Mouse (Mus musculus): ENCODE data around the gene Pi16. TPM values are rescaled to one million over a fixed set of nuclear protein-coding genes. Genes with fewer than 3 reads are reported as not detected.

Pi16 gene
- polyA plus RNA-seq, 1 experiment from 2014 or later = 2.0 TPM

DNA sequence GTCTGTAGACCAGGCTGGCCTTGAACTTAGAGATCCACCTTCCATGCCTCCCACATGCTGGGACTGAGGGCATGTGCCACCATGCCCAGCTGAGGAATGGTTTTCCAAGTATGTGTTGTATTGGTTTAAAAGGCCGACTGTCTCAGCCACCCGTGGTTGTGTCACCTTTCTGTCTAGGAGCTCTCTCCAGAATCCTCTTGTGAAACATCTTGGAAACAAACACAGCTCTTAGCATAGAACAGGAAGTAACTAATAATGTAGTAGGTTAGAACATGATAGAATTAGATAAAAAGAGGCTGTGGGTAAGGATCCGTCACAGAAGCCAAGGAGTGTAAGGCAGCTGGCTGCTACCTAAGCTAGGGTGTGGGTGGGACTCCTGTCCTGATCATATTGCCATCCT is 24.5 kb upstream of the Pi16 start:
- no peaks in the 10 kb centered on the region for H3K9me3 ChIP-seq
- H3K4me1 ChIP-seq = no peaks in the 10 kb centered on the region
- 87% methylated on average over 3 of the region's 3 CpGs for WGBS
- peaks cover 29% of the 10 kb centered on the region for H3K36me3 ChIP-seq
- no peak overlapping the region for H3K9ac ChIP-seq (replicated peaks)
- no peak overlapping the region for H3K4me3 ChIP-seq
- no peak overlapping the region for H3K27ac ChIP-seq (replicated peaks)
- no peak for ATAC-seq (ENCODE audit: low FRiP score, low read depth)
- H3K27me3 ChIP-seq = no peaks in the 10 kb centered on the region
- no peak overlapping the region for H3K4me2 ChIP-seq (replicated peaks)

DNA sequence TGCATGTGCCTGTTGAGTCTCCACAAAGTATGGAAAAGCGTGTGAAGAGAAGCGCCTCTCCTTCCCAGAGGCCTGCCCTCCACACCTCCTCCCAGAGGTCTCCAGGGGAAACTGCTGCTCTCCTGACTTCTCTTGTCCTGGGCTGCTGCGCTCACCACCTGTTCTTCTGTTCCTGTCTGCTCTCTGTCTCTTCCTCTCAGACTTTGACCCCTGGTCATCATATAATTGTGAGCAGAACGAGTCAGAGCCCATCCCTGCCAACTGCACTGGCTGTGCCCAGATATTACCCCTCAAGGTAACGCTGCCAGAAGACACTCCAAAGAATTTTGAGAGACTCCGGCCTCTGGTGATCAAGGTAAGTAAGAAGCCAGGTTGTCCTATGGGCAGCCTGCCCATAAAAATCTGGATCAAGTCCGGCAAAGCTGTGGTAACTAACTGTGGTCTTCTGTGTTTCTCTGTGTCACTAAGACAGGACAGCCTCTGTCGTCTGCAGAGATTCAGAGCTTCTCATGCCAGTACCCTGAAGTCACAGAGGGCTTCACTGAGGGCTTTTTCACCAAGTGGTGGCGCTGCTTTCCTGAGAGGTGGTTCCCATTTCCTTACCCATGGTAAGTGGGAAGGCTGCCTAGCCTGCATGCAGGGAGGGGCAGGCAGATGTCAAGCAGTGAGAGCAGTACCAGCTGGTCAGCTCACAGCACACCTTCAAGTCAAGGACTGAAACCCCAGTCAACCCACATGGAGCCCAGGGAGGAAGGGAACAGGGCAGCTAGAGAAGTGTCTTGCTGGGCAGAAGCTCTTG is 23.5 kb upstream of the Pi16 start:
- H3K4me2 ChIP-seq (replicated peaks) = no peak overlapping the region
- no peak for ATAC-seq (ENCODE audit: low FRiP score, low read depth)
- H3K27me3 ChIP-seq = no peaks in the 10 kb centered on the region
- H3K27ac ChIP-seq (replicated peaks) = no peak overlapping the region
- H3K36me3 ChIP-seq = peaks cover 37% of the 10 kb centered on the region
- H3K4me3 ChIP-seq = no peak overlapping the region
- H3K4me1 ChIP-seq = no peaks in the 10 kb centered on the region
- no peak overlapping the region for H3K9ac ChIP-seq (replicated peaks)
- 81% methylated on average over 9 of the region's 9 CpGs for WGBS
- no peaks in the 10 kb centered on the region for H3K9me3 ChIP-seq

DNA sequence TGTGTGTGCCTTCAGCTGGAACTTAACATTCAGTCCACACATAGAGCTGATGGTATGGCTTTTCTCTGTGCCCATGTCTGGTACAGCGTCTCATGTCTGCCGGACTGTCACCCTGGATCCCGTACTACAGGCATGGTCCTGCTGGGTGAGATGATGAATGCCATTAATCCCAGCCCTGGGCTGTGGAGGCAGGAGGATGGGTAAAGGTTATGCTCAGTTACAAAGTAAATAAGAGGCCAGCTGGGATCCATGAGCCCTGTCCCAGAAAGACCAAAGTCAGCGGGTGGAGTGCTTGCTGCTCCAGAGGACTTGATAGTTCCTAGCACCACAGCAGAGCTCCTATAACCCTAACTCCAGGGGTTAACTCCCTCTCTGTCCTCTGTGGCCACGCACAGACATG is 21.6 kb upstream of the Pi16 start:
- 73% methylated on average over 5 of the region's 5 CpGs for WGBS
- peaks cover 54% of the 10 kb centered on the region for H3K36me3 ChIP-seq
- no peak for ATAC-seq (ENCODE audit: low FRiP score, low read depth)

DNA sequence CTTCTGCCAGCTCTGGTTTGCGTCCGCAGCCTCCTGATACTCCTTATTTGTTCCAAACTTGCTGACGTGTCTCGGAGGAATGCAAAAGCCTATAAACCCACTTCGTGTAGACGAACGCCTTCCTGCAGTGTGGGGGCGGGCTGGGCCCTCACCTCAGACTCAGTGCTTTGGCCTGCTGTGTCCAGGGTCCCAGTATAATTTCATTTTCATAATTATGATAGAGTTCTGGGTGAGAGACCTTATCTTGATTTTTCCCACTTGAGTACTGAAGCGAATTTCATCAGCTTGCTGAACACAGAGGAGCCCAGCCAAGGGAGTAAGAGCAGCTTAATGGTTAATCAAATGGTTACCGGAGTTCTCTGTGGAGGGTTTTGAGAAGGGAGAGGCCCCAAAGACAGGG is 20.2 kb upstream of the Pi16 start:
- peaks cover 69% of the 10 kb centered on the region for H3K36me3 ChIP-seq
- no peak overlapping the region for H3K4me2 ChIP-seq (replicated peaks)
- no peaks in the 10 kb centered on the region for H3K9me3 ChIP-seq
- H3K27ac ChIP-seq (replicated peaks) = no peak overlapping the region
- H3K4me1 ChIP-seq = no peaks in the 10 kb centered on the region
- no peak overlapping the region for H3K4me3 ChIP-seq
- WGBS = 85% methylated on average over 10 of the region's 10 CpGs
- no peak for ATAC-seq (ENCODE audit: low FRiP score, low read depth)
- no peaks in the 10 kb centered on the region for H3K27me3 ChIP-seq
- no peak overlapping the region for H3K9ac ChIP-seq (replicated peaks)

More for the DNA sequence above, 21.6 kb upstream of the Pi16 start:
- H3K9me3 ChIP-seq = no peaks in the 10 kb centered on the region
- no peaks in the 10 kb centered on the region for H3K4me1 ChIP-seq
- no peak overlapping the region for H3K4me3 ChIP-seq
- no peak overlapping the region for H3K9ac ChIP-seq (replicated peaks)
- H3K27me3 ChIP-seq = no peaks in the 10 kb centered on the region
- H3K27ac ChIP-seq (replicated peaks) = no peak overlapping the region
- H3K4me2 ChIP-seq (replicated peaks) = no peak overlapping the region

DNA sequence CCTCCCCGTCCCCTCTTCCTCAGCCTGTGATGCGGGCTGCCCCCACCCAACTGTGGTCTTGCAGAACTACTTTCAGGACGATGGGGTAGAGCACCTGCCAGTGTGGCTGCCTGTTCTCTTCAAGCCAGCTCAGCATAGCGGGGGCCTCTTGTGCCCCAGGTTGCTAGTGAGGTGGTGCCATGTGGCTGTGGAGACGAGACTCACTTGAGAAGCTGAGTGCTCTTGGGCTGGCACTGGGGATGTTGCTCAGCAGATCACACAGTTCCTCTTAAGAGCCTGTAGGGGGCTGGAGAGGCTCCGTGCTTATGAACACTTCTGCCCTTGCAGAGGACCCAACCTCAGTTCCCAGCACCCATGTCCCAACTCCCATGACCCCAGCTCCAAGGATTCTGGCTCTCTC is 19.7 kb upstream of the Pi16 start:
- Histone ChIP-seq H3K36me3 (peaks cover 71% of the 10 kb centered on the region), H3K4me1 (0 out of 2 replicates have a peak, but pooled peaks cover under 1% of the 10 kb centered on the region), H3K4me2 (replicated peaks) (no peak overlapping the region), H3K9ac (replicated peaks) (no peak overlapping the region), H3K27ac (replicated peaks) (no peak overlapping the region), H3K27me3 (no peaks in the 10 kb centered on the region), H3K9me3 (no peaks in the 10 kb centered on the region), H3K4me3 (no peak overlapping the region)
- ATAC-seq (ENCODE audit: low FRiP score, low read depth) = no peak
- WGBS = 91% methylated on average over 6 of the region's 6 CpGs

DNA sequence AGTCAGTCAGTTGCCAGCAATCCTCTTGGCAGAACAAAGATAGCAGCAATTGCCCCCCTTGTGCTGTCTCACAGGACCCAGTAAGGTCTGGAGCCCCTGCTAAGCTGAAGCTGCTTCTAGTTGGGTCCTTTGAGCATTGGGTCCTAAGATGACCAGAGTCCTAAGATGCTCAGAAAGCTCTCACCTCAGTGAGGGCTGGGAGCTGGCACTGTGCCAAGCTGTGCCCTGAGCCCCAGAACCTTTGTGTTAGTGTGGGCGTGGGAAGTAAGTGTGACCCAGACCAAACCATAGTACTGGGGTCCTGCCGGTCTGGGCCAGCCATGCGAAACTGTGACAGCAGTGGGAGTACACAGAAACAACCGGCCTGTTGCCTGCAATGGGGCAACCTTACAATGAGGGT is 18.2 kb upstream of the Pi16 start:
- 98% methylated on average over 4 of the region's 4 CpGs for WGBS
- no peak overlapping the region for H3K4me2 ChIP-seq (replicated peaks)
- H3K4me1 ChIP-seq = peaks cover 3% of the 10 kb centered on the region
- no peak for ATAC-seq (ENCODE audit: low FRiP score, low read depth)
- no peaks in the 10 kb centered on the region for H3K9me3 ChIP-seq
- H3K27ac ChIP-seq (replicated peaks) = no peak overlapping the region
- no peak overlapping the region for H3K4me3 ChIP-seq
- no peaks in the 10 kb centered on the region for H3K27me3 ChIP-seq
- H3K9ac ChIP-seq (replicated peaks) = no peak overlapping the region
- H3K36me3 ChIP-seq = peaks cover 68% of the 10 kb centered on the region

DNA sequence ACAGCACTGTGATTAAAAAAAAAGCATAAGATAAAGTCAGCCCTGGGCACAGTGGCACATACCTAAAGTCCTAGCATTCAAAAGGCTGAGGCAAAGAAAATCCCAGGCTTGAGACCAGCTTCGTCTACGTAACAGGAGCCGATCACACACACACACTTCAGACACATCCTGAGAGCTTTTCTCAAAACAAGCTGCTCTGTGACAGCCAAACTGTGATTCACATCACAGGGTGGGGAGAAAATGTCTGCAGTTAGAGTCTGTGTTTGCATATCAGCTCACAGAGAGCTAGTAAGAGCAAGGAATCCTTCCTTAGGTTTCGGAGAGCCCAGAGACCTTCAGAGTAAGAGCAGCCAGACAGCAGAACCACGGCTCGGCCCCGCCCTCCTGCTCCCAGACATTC is 16.6 kb upstream of the Pi16 start:
- no peak for ATAC-seq (ENCODE audit: low FRiP score, low read depth)
- no peak overlapping the region for H3K4me2 ChIP-seq (replicated peaks)
- 92% methylated on average over 7 of the region's 7 CpGs for WGBS

DNA sequence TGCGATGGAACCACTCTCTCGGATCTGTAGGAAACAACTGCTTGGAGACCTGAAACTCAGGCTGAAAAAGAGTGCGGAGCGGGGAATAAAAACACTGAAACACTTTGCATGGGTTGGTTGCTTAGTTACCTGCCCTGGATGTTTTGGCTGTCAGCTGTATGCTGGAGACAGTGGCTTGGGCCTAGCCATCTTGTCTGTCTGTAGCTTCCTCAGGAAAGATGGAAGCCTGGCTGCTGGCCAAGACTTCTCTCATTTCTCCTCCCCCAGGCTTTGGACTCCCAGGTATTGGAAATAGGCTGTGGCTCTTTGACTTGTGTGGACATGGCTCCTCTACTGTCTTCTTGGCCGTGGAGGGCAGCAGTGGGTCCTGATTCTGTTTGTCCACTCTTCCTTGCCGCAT is 16.1 kb upstream of the Pi16 start:
- Histone ChIP-seq H3K36me3 (peaks cover 49% of the 10 kb centered on the region), H3K4me1 (peaks cover 13% of the 10 kb centered on the region), H3K9ac (replicated peaks) (no peak overlapping the region), H3K4me2 (replicated peaks) (no peak overlapping the region), H3K4me3 (no peak overlapping the region), H3K27ac (replicated peaks) (no peak overlapping the region), H3K27me3 (peaks cover 10% of the 10 kb centered on the region; the same call in 1 of the 2 replicates), H3K9me3 (no peaks in the 10 kb centered on the region)
- no peak for ATAC-seq (ENCODE audit: low FRiP score, low read depth)
- WGBS = 97% methylated on average over 6 of the region's 6 CpGs

More for the DNA sequence above, 16.6 kb upstream of the Pi16 start:
- no peak overlapping the region for H3K4me3 ChIP-seq
- H3K36me3 ChIP-seq = peaks cover 54% of the 10 kb centered on the region
- H3K27me3 ChIP-seq = peaks cover 5% of the 10 kb centered on the region; the same call in 1 of the 2 replicates
- peaks cover 13% of the 10 kb centered on the region for H3K4me1 ChIP-seq
- no peak overlapping the region for H3K9ac ChIP-seq (replicated peaks)
- no peaks in the 10 kb centered on the region for H3K9me3 ChIP-seq
- H3K27ac ChIP-seq (replicated peaks) = no peak overlapping the region

DNA sequence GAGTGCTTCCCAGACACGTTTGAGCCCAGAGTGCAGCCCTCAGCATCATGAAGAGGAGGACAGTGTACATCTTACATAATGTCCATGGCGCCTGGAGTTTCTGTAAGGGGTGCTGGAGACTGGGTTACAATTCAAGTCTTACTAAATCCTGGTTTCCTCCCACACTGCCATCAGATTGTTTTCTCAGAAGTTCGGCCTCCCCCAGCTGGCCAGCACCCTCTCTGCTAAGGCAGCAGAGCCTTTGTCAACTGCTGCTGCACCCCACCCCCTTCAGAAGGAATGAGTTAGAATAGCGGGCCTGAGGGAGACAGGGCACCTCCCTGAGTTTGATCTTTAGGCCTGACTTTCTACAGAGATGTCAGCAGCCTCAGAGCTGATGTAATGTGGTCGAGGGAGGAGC is 15.3 kb upstream of the Pi16 start:
- H3K9ac ChIP-seq (replicated peaks) = no peak overlapping the region
- H3K4me3 ChIP-seq = no peak overlapping the region
- WGBS = 78% methylated on average over 5 of the region's 5 CpGs
- H3K4me1 ChIP-seq = peaks cover 13% of the 10 kb centered on the region
- H3K27ac ChIP-seq (replicated peaks) = no peak overlapping the region
- H3K36me3 ChIP-seq = peaks cover 47% of the 10 kb centered on the region
- no peak overlapping the region for H3K4me2 ChIP-seq (replicated peaks)
- no peaks in the 10 kb centered on the region for H3K9me3 ChIP-seq
- no peak for ATAC-seq (ENCODE audit: low FRiP score, low read depth)
- peaks cover 10% of the 10 kb centered on the region; the same call in 1 of the 2 replicates for H3K27me3 ChIP-seq

DNA sequence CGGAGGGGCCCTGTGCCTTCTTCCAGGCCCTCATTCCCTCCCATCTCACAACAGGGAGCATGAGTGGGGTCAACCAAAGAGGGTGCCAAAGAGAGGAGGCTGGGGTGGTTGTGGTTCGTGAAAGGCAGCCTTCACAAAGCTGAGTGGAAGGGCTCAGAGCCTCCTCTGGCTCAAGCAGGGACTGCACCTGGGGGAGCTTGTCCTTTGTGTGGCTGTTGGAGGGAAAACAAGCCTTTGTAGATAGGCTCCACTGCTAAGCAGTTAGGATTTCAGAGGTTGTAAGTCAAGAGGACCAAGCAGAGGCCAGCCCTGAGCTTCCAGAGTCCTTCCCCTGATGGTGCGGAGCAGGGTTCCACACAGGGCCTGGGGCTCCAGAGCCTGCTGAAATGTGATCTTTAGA is 14.4 kb upstream of the Pi16 start:
- Histone ChIP-seq H3K27ac (replicated peaks) (no peak overlapping the region), H3K4me2 (replicated peaks) (no peak overlapping the region), H3K9ac (replicated peaks) (no peak overlapping the region), H3K36me3 (peaks cover 42% of the 10 kb centered on the region), H3K4me3 (no peak overlapping the region), H3K4me1 (peaks cover 13% of the 10 kb centered on the region), H3K9me3 (no peaks in the 10 kb centered on the region), H3K27me3 (peaks cover 10% of the 10 kb centered on the region; the same call in 1 of the 2 replicates)
- WGBS = 57% methylated on average over 3 of the region's 3 CpGs
- ATAC-seq (ENCODE audit: low FRiP score, low read depth) = no peak

DNA sequence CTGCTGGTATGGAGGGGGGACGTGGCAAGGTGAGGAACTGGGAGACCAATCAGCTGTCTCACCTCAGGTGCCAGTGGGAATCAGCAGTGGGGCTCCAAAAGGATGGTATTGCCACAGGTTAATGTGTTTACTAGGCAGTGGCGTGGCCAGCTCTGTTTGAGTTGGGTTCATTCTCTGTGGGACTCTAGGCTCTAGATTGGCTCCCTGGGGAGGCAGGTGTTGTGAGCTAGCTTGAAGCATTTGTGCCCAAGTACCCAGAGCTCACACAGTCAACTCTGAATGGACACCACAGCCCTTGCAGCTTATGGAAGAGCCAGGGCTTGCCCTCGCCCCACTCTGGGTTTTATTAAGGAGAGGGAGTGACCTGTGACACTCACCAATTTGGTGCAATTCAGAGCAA is 13.6 kb upstream of the Pi16 start:
- Histone ChIP-seq H3K4me1 (peaks cover 13% of the 10 kb centered on the region), H3K27me3 (peaks cover 10% of the 10 kb centered on the region; the same call in 1 of the 2 replicates), H3K9me3 (no peaks in the 10 kb centered on the region), H3K27ac (replicated peaks) (no peak overlapping the region), H3K4me3 (no peak overlapping the region), H3K36me3 (peaks cover 36% of the 10 kb centered on the region), H3K9ac (replicated peaks) (no peak overlapping the region), H3K4me2 (replicated peaks) (no peak overlapping the region)
- ATAC-seq (ENCODE audit: low FRiP score, low read depth) = no peak
- WGBS = 66% methylated on average over 3 of the region's 3 CpGs

DNA sequence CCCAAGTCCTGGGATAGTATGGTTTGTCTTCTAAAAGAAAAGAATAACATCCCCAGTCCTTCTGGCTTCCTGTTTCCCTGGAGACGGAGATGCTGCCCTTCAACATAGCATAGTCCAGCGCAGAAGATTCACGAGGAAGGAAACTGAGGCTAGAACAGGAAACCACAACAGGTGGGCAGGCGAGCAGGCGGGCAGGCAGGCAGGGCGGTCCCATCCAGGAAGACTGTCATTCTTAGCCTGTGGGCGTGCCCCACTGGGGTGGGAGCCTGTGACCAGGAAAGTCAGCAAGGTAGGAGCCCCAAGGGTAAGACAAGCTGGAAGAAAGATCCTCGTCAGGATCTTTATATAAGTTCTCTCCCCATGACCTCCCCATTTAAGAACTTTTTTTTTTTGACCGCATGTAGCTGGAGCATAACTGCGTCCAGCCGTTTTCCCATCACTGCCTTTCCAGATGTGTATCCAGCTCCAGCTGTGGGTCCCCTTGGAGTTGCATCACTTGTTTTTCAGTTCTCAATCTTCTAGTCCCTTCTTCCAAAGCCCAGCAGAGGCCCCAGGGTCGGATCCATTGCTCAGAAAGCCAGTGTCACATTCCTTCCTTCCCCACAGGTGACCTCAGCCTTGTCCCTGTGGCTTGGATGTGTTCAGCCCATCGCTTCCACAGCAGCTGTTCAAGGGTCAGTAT is 13.0 kb upstream of the Pi16 start:
- H3K4me3 ChIP-seq = no peak overlapping the region
- ATAC-seq (ENCODE audit: low FRiP score, low read depth) = no peak
- peaks cover 29% of the 10 kb centered on the region for H3K36me3 ChIP-seq
- no peak overlapping the region for H3K4me2 ChIP-seq (replicated peaks)
- H3K9me3 ChIP-seq = no peaks in the 10 kb centered on the region
- no peak overlapping the region for H3K27ac ChIP-seq (replicated peaks)
- peaks cover 16% of the 10 kb centered on the region for H3K4me1 ChIP-seq
- 74% methylated on average over 13 of the region's 13 CpGs for WGBS
- H3K27me3 ChIP-seq = peaks cover 10% of the 10 kb centered on the region; the same call in 1 of the 2 replicates
- no peak overlapping the region for H3K9ac ChIP-seq (replicated peaks)

All from midbrain, embryonic 12.5 days (tissue).